Mouse (Mus musculus) myocyte (in vitro differentiated cells): ENCODE measurements around the gene Gadd45b. TPM values are rescaled to one million over a fixed set of nuclear protein-coding genes. Genes with fewer than 3 reads are reported as not detected.

Experiments
- H3K27me3 ChIP-seq: one replicate; pipeline ENCODE4 v1.6.1; 2011; ENCODE audit not compliant: control insufficient read depth, insufficient read depth, insufficient read length
- H3K36me3 ChIP-seq: one replicate; pipeline ENCODE4 v1.6.1; 2011; ENCODE audit not compliant: control insufficient read depth, insufficient read depth
- H3K4me2 ChIP-seq: one replicate; pipeline ENCODE4 v1.6.1; 2011; ENCODE audit warnings: low read depth, control low read depth
- H3K4me3 ChIP-seq: one replicate; pipeline ENCODE4 v1.5.1; 2011; ENCODE audit warnings: mild to moderate bottlenecking, control low read depth, moderate library complexity
- H3K79me2 ChIP-seq: one replicate; pipeline ENCODE4 v1.6.1; 2011; ENCODE audit not compliant: control insufficient read depth, insufficient read depth
- H3ac ChIP-seq: one replicate; pipeline ENCODE4 v1.6.1; 2011; ENCODE audit not compliant: control insufficient read depth, insufficient read length
- CEBPB ChIP-seq: IDR thresholded peaks from 2 replicates; pipeline ENCODE4 v1.6.1; 2011; ENCODE audit warnings: mild to moderate bottlenecking, moderate library complexity; ENCODE audit not compliant: poor library complexity, insufficient read depth, severe bottlenecking
- E2F4 ChIP-seq: IDR thresholded peaks from one replicate; pipeline ENCODE4 v1.6.1; 2011; ENCODE audit warnings: mild to moderate bottlenecking, control low read depth, moderate library complexity; ENCODE audit not compliant: insufficient read depth
- MAX ChIP-seq: IDR thresholded peaks from one replicate; pipeline ENCODE4 v1.6.1; 2011; ENCODE audit warnings: low read depth, mild to moderate bottlenecking, control low read depth
- MYOD1 ChIP-seq, 3 experiments: IDR thresholded peaks; one replicate each; pipeline ENCODE4 v1.6.1; 2011; ENCODE audit warnings: control low read depth in 2 of 3, low read depth in 2 of 3, mild to moderate bottlenecking in 2 of 3, moderate library complexity in 1 of 3; ENCODE audit not compliant: insufficient read length in 2 of 3, control insufficient read depth in 1 of 3
- MYOG ChIP-seq, 3 experiments: IDR thresholded peaks; one replicate each; pipeline ENCODE4 v1.6.1; 2011; ENCODE audit warnings: control low read depth in 2 of 3, low read depth in 2 of 3, mild to moderate bottlenecking in 2 of 3; ENCODE audit not compliant: insufficient read length in 2 of 3, control insufficient read depth in 1 of 3, insufficient read depth in 1 of 3
- POLR2A ChIP-seq: IDR thresholded peaks from one replicate; pipeline ENCODE4 v1.6.1; 2011; ENCODE audit warnings: low read depth, mild to moderate bottlenecking, control low read depth, moderate library complexity; ENCODE audit not compliant: insufficient read length
- POLR2AphosphoS2 ChIP-seq: IDR thresholded peaks from one replicate; pipeline ENCODE4 v1.6.1; 2011; ENCODE audit warnings: low read depth, control low read depth; ENCODE audit not compliant: insufficient read length
- REST ChIP-seq: IDR thresholded peaks from one replicate; pipeline ENCODE4 v1.6.1; 2011; ENCODE audit warnings: mild to moderate bottlenecking, control low read depth, moderate library complexity; ENCODE audit not compliant: insufficient read depth, insufficient read length
- SRF ChIP-seq: IDR thresholded peaks from one replicate; pipeline ENCODE4 v1.6.1; 2011; ENCODE audit warnings: low read depth; ENCODE audit not compliant: control insufficient read depth, insufficient read length
- TCF12 ChIP-seq: IDR thresholded peaks from one replicate; pipeline ENCODE4 v1.6.1; 2011; ENCODE audit warnings: mild to moderate bottlenecking, control low read depth; ENCODE audit not compliant: poor library complexity, insufficient read depth, severe bottlenecking
- TCF3 ChIP-seq: IDR thresholded peaks from one replicate; pipeline ENCODE4 v1.6.1; 2011; ENCODE audit warnings: low read depth, control low read depth; ENCODE audit not compliant: insufficient read length
- USF1 ChIP-seq: IDR thresholded peaks from one replicate; pipeline ENCODE4 v1.6.1; 2011; ENCODE audit warnings: low read depth, mild to moderate bottlenecking, control low read depth, moderate library complexity
- polyA plus RNA-seq: library from polyadenylated mRNA; unstranded; fragments of >200 nt; fragmentation: generic; extraction: Trizol; gene quantifications from one replicate; pipeline ENCODE4 v1.2.1, GENCODE M21; 2012; ENCODE audit warnings: missing spikeins

The Gadd45b gene
- polyA plus RNA-seq, 1 experiment, result 52.2 TPM

DNA sequence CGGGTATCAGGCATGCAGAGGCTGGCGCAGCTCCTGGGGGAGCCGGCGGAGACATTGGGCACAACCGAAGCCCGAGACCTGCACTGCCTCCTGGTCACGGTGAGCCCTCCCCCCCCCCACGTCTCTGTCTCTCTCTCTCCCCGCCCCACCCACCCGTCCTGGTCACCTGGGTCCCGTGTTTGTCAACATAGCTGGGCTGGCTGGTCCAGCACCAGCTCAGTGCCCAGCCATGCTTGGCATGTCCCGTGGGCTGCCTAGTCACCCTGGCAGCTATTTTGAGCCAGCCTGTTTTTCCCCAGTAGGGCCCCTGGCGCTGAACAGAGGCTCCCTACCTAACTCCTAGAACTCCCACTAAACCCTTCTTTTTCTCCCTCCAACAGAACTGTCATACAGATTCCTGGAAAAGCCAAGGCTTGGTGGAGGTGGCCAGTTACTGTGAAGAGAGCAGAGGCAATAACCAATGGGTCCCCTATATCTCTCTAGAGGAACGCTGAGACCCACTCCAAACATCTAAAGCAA, 1.3 kb downstream of the Gadd45b start:
- peak overlapping the region; percentile 96 for H3K4me2 ChIP-seq
- no peaks in the 10 kb centered on the region for H3K27me3 ChIP-seq
- no peaks in the 10 kb centered on the region for H3K36me3 ChIP-seq
- peaks cover 12% of the 10 kb centered on the region for H3K79me2 ChIP-seq
- H3K4me3 ChIP-seq, result peak overlapping the region; percentile 97
- TF ChIP-seq TCF3 (no peak), E2F4 (no peak), USF1 (no peak), MYOG (IDR thresholded peaks at IDR 0.05; ENCODE audit: control insufficient read depth in 1 of 3, insufficient read depth in 1 of 3, insufficient read length in 2 of 3, low read depth in 2 of 3) (peak in 1 of 3 experiments; percentile 55), REST (no peak), MYOD1 (IDR thresholded peaks at IDR 0.05; ENCODE audit: control insufficient read depth in 1 of 3, insufficient read length in 2 of 3, low read depth in 2 of 3) (no peak), POLR2AphosphoS2 (peak; percentile 47), TCF12 (no peak), MAX (no peak), POLR2A (peak; percentile 30), SRF (no peak), CEBPB (no peak)
- peak overlapping the region; percentile 42 for H3ac ChIP-seq

DNA sequence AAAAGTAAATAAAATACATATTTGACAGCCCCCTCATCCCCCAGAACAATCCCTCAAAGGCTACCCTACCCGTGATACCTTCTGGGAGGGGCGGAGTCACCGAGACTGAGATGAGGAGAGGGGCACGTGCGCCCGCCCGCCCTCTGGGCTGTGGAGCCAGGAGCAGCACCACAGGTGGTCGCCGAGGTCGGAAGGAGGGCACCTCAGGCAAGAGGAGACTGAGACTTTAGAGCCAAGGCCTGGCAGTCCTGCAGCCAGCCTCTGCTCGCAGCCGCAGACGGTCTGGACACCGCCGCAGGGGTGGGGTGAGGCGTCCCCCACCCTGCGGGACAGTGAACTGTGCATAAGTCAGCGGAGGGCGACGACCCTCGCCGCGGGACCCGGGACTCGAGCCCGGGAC, 1.8 kb downstream of the Gadd45b start:
- Histone ChIP-seq H3ac (peak overlapping the region; percentile 42), H3K4me3 (peak overlapping the region; percentile 97), H3K36me3 (no peaks in the 10 kb centered on the region), H3K79me2 (peaks cover 12% of the 10 kb centered on the region), H3K4me2 (peak overlapping the region; percentile 96), H3K27me3 (no peaks in the 10 kb centered on the region)
- TF ChIP-seq MYOD1 (IDR thresholded peaks at IDR 0.05; ENCODE audit: control insufficient read depth in 1 of 3, insufficient read length in 2 of 3, low read depth in 2 of 3) (no peak), SRF (no peak), REST (no peak), CEBPB (no peak), POLR2AphosphoS2 (peak; percentile 64), E2F4 (no peak), MAX (no peak), USF1 (no peak), TCF3 (no peak), POLR2A (peak; percentile 22), MYOG (IDR thresholded peaks at IDR 0.05; ENCODE audit: control insufficient read depth in 1 of 3, insufficient read depth in 1 of 3, insufficient read length in 2 of 3, low read depth in 2 of 3) (no peak), TCF12 (no peak)

DNA sequence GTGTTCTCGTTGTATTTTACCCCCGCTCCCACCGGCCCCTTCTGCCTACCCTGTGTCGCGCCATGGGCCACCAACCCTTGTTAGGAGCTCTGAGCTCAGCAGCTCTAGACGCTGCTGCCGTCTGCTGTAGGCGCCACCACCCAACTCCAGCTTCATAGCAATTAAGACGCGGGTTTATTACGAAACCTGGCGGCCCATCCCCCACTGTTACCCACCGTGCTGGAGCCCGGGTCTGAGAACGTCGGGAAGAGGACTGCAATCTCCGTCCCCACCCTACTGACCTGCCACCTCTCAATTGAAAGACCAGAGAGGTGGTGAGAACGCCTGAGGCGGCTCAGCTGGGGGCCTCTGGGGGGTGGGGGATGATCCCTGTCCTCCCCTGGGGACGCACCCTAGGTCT, 2.3 kb downstream of the Gadd45b start:
- no peak overlapping the region for H3ac ChIP-seq
- H3K4me2 ChIP-seq, result peak overlapping the region; percentile 96
- H3K36me3 ChIP-seq, result no peaks in the 10 kb centered on the region
- H3K4me3 ChIP-seq, result peak overlapping the region; percentile 97
- TF ChIP-seq REST, result no peak
- TF ChIP-seq POLR2AphosphoS2, result peak; percentile 72
- peak; percentile 50; the same call in 1 of the 2 replicates for TF ChIP-seq CEBPB
- peaks cover 12% of the 10 kb centered on the region for H3K79me2 ChIP-seq
- H3K27me3 ChIP-seq, result no peaks in the 10 kb centered on the region

DNA sequence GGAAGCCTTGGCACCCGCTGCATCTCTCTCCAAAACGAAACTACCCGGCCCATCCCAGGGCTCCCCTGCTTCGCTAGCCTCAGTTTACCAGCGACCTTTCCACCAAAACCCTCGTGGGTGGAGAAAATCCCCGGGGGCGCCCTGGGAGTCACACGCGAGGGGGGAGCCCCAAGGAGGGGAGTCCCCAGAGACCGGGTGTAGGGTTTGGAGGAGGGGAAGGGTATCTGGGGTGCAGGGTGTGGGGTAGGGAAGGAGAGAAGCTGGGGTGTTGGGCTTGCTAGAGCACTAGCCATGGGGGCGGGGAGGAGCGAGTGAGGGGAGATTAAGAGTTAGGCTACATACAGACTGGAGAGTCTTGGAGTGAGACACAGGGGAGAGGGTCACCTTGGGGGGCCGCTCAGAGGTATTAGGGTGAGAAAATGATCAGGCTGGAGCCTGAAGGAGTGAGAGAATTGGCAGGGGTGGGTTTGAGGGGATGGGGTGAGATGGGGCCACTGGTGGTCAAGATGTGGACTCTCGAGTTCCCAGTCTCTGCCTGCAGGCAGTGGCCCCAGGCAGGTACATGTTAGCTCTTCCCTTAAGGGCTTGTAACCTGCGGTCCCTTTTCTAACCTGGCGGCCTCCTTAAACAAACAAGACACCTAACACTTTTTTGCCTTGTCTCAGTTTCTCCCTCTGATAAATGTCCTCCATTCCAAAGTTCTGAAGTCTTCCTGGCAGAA, 3.0 kb downstream of the Gadd45b start:
- no peak overlapping the region for H3ac ChIP-seq
- H3K36me3 ChIP-seq, result no peaks in the 10 kb centered on the region
- TF ChIP-seq REST (no peak), POLR2A (peak; percentile 16)
- peak overlapping the region; percentile 96 for H3K4me2 ChIP-seq
- H3K27me3 ChIP-seq, result no peaks in the 10 kb centered on the region
- H3K4me3 ChIP-seq, result peak overlapping the region; percentile 97
- H3K79me2 ChIP-seq, result peaks cover 12% of the 10 kb centered on the region

DNA sequence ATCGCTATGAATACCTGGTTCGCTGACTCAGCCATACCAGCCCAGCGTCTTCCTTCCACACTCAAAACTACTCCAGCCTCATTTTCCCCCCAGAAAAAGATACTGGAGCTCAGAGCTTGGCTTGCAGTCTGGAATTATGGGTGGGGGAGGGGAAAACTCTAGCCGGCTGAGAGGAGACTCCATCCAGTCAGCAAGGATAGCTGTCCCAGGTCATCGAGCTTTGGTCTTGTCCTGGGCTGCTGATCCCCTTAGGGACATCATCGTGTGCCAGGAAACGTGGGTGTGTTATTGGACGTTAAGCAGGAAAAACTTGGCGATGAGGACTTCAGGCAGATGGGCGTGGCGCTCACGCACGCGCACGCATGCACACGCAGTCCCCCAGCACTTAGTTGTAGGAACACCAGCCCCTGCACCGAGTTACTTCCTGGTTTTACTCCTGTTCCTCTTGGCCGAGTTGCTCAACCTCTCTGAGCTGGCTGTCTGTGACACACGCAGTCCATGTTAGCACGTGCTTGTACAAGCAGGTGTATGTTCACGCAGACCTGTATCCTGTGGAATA, 3.6 kb downstream of the Gadd45b start:
- Histone ChIP-seq H3K79me2 (peaks cover 12% of the 10 kb centered on the region), H3K4me3 (peak overlapping the region; percentile 97), H3ac (no peak overlapping the region), H3K27me3 (no peaks in the 10 kb centered on the region), H3K4me2 (peak overlapping the region; percentile 96), H3K36me3 (no peaks in the 10 kb centered on the region)
- TF ChIP-seq CEBPB, result no peak
- TF ChIP-seq USF1, result no peak
- TF ChIP-seq TCF3, result no peak
- no peak for TF ChIP-seq SRF
- no peak for TF ChIP-seq MYOD1 (IDR thresholded peaks at IDR 0.05; ENCODE audit: control insufficient read depth in 1 of 3, insufficient read length in 2 of 3, low read depth in 2 of 3)
- no peak for TF ChIP-seq POLR2AphosphoS2
- no peak for TF ChIP-seq MYOG (IDR thresholded peaks at IDR 0.05; ENCODE audit: control insufficient read depth in 1 of 3, insufficient read depth in 1 of 3, insufficient read length in 2 of 3, low read depth in 2 of 3)
- no peak for TF ChIP-seq E2F4
- TF ChIP-seq POLR2A, result no peak
- TF ChIP-seq TCF12, result no peak
- no peak for TF ChIP-seq REST
- TF ChIP-seq MAX, result no peak
